Mouse (Mus musculus) heart, embryonic 13.5 days (tissue): Measurements from ENCODE around the gene Gm9844. TPM values are rescaled to one million over a fixed set of nuclear protein-coding genes. Genes with fewer than 3 reads are reported as not detected.
A peak's percentile ranks its signal among the peaks of the same experiment; 100 is the strongest.

Experiments used
- ATAC-seq: fragments of 200-750 bp; cut with Nextera tagmentation; 2 replicates; pipeline ENCODE4 v1.8.0; 2017; ENCODE audit warnings: moderate TSS enrichment; ENCODE audit not compliant: insufficient number of reproducible peaks, low FRiP score, low TSS enrichment; ENCODE audit errors: extremely low read depth
- H3K27ac ChIP-seq: fragments of 300-500 bp; sonication (generic); replicated peaks from 2 replicates; pipeline ENCODE4 v1.5.1; 2015; ENCODE audit warnings: moderate library complexity, mild to moderate bottlenecking, inconsistent platforms
- H3K27me3 ChIP-seq: fragments of 300-500 bp; sonication (generic); replicated peaks from 2 replicates; pipeline ENCODE4 v1.6.1; 2015; ENCODE audit warnings: mild to moderate bottlenecking, inconsistent platforms
- H3K36me3 ChIP-seq: fragments of 300-500 bp; sonication (generic); 2 replicates; pipeline ENCODE4 v1.6.1; 2015; ENCODE audit warnings: mild to moderate bottlenecking, inconsistent platforms
- H3K4me1 ChIP-seq: fragments of 300-500 bp; sonication (generic); 2 replicates; pipeline ENCODE4 v1.6.1; 2015; ENCODE audit warnings: inconsistent platforms
- H3K4me2 ChIP-seq: fragments of 300-500 bp; sonication (generic); 2 replicates; pipeline ENCODE4 v1.6.1; 2015; ENCODE audit warnings: inconsistent platforms, mild to moderate bottlenecking, moderate library complexity
- H3K4me3 ChIP-seq: fragments of 300-500 bp; sonication (generic); 2 replicates; pipeline ENCODE4 v1.5.1; 2015; ENCODE audit warnings: moderate library complexity, mild to moderate bottlenecking, inconsistent platforms
- H3K9ac ChIP-seq: fragments of 300-500 bp; sonication (generic); 2 replicates; pipeline ENCODE4 v1.6.1; 2015; ENCODE audit warnings: inconsistent platforms, mild to moderate bottlenecking, moderate library complexity
- H3K9me3 ChIP-seq: fragments of 300-500 bp; sonication (generic); 2 replicates; pipeline ENCODE4 v1.6.1; 2016; ENCODE audit warnings: inconsistent platforms
- WGBS: fragments of 180-500 bp; shearing (Covaris S2); methylation state at CpG from one replicate; pipeline ENCODE4 v1.1.7; 2015; ENCODE audit warnings: mixed read lengths; 5-methylcytosine and 5-hydroxymethylcytosine counted together
- polyA plus RNA-seq: library from polyadenylated mRNA; unstranded; fragments of >200 nt; fragmentation: Nextera tagmentation; extraction: Ambion mirVana; gene quantifications from 2 replicates; pipeline ENCODE4 v1.2.1, GENCODE M21; 2015

Gm9844 gene
- polyA plus RNA-seq, 1 experiment from 2014 or later = 10.6 TPM

- ATAC-seq = no peak
- peak overlapping the region; percentile 92 for H3K27ac ChIP-seq
- 33% methylated on average over 2 of the region's 2 CpGs for WGBS
- H3K9me3 ChIP-seq = no peaks in the 10 kb centered on the region
- H3K9ac ChIP-seq = peak overlapping the region; percentile 93
- H3K4me2 ChIP-seq = peak overlapping the region; percentile 81
- peaks cover 42% of the 10 kb centered on the region for H3K4me1 ChIP-seq
- peaks cover under 1% of the 10 kb centered on the region; the same call in 1 of the 2 replicates for H3K36me3 ChIP-seq
- no peaks in the 10 kb centered on the region for H3K27me3 ChIP-seq
- H3K4me3 ChIP-seq = peak overlapping the region; percentile 84
Observed at GRCm38 (mm10) chr7:24902264-24902629, 40.2 kb downstream of the Gm9844 start.

GRCm38 (mm10) chr7:24902630-24903443, 40.8 kb downstream of the Gm9844 start, which contains the start of gene Arhgef1:
Gene Arhgef1, plus strand, starts transcription at chr7:24902912.
- Histone ChIP-seq H3K4me2 (peak within 1 kb of the TSS; percentile 81), H3K27ac (peak within 1 kb of the TSS; percentile 92), H3K9ac (peak within 1 kb of the TSS; percentile 93), H3K4me3 (peak within 1 kb of the TSS; percentile 84), H3K9me3 (no peaks in the 10 kb centered on the region), H3K4me1 (peaks cover 47% of the 10 kb centered on the region), H3K27me3 (no peaks in the 10 kb centered on the region), H3K36me3 (peaks cover 6% of the 10 kb centered on the region)
- ATAC-seq = peak; percentile 32; the same call in 1 of the 2 replicates
- WGBS = 6% methylated on average over 59 of the region's 68 CpGs

- no peaks in the 10 kb centered on the region for H3K9me3 ChIP-seq
- WGBS = 23% methylated on average over 10 of the region's 10 CpGs
- H3K9ac ChIP-seq = peak overlapping the region; percentile 93
- peak overlapping the region; percentile 92 for H3K27ac ChIP-seq
- peaks cover 47% of the 10 kb centered on the region for H3K4me1 ChIP-seq
- peaks cover 12% of the 10 kb centered on the region for H3K36me3 ChIP-seq
- no peaks in the 10 kb centered on the region for H3K27me3 ChIP-seq
- H3K4me2 ChIP-seq = peak overlapping the region; percentile 81
- no peak for ATAC-seq
- peak overlapping the region; percentile 84 for H3K4me3 ChIP-seq
Observed at GRCm38 (mm10) chr7:24903444-24903825, 41.4 kb downstream of the Gm9844 start.

- ATAC-seq = peak; percentile 96
- Histone ChIP-seq H3K36me3 (peaks cover 18% of the 10 kb centered on the region), H3K9me3 (no peaks in the 10 kb centered on the region), H3K4me2 (peak overlapping the region; percentile 81), H3K4me3 (peak overlapping the region; percentile 84), H3K27ac (peak overlapping the region; percentile 92), H3K27me3 (no peaks in the 10 kb centered on the region), H3K9ac (peak overlapping the region; percentile 93), H3K4me1 (peaks cover 47% of the 10 kb centered on the region)
- under 1% methylated on average over 30 of the region's 30 CpGs for WGBS
Observed at GRCm38 (mm10) chr7:24904070-24904483, 42.1 kb downstream of the Gm9844 start.

GRCm38 (mm10) chr7:24904936-24905335, 42.9 kb downstream of the Gm9844 start:
- H3K4me3 ChIP-seq = peak overlapping the region; percentile 84
- peak overlapping the region; percentile 90 for H3K9ac ChIP-seq
- no peaks in the 10 kb centered on the region for H3K27me3 ChIP-seq
- H3K9me3 ChIP-seq = no peaks in the 10 kb centered on the region
- ATAC-seq = no peak
- peak overlapping the region; percentile 81 for H3K4me2 ChIP-seq
- peak overlapping the region; percentile 74; the same call in 1 of the 2 replicates for H3K27ac ChIP-seq
- peaks cover 26% of the 10 kb centered on the region for H3K36me3 ChIP-seq
- peaks cover 47% of the 10 kb centered on the region for H3K4me1 ChIP-seq
- WGBS = 11% methylated on average over 3 of the region's 3 CpGs

- Histone ChIP-seq H3K27ac (no peak overlapping the region), H3K4me2 (peak overlapping the region; percentile 30), H3K36me3 (peaks cover 41% of the 10 kb centered on the region), H3K4me1 (peaks cover 47% of the 10 kb centered on the region), H3K9ac (peak overlapping the region; percentile 33), H3K27me3 (no peaks in the 10 kb centered on the region), H3K9me3 (no peaks in the 10 kb centered on the region), H3K4me3 (no peak overlapping the region)
- 18% methylated on average over 6 of the region's 6 CpGs for WGBS
- no peak for ATAC-seq
Observed at GRCm38 (mm10) chr7:24906551-24906950, 44.5 kb downstream of the Gm9844 start.

GRCm38 (mm10) chr7:24907211-24907748, 45.3 kb downstream of the Gm9844 start:
- 0 out of 2 replicates have a peak overlapping the region, but pooled peaks have one; percentile 15 for H3K27ac ChIP-seq
- no peak overlapping the region for H3K4me3 ChIP-seq
- H3K4me1 ChIP-seq = peaks cover 40% of the 10 kb centered on the region
- peak overlapping the region; percentile 30 for H3K4me2 ChIP-seq
- H3K9ac ChIP-seq = peak overlapping the region; percentile 33
- peaks cover 48% of the 10 kb centered on the region for H3K36me3 ChIP-seq
- no peaks in the 10 kb centered on the region for H3K27me3 ChIP-seq
- ATAC-seq = no peak
- 30% methylated on average over 13 of the region's 13 CpGs for whole genome bisulfite sequencing
- H3K9me3 ChIP-seq = no peaks in the 10 kb centered on the region

Other genes with a start within 250 kb of the Gm9844 start
- gene Lypd3, start 225.7 kb upstream of the Gm9844 start, polyA plus RNA-seq = 0.09 and 0.20 TPM in 2 replicates
- gene Tex101, start 185.5 kb upstream of the Gm9844 start, polyA plus RNA-seq = not detected in 2 replicates
- not detected in 2 replicates for gene BC049730, start 153.0 kb upstream of the Gm9844 start, polyA plus RNA-seq
- gene Gm4763, start 135.3 kb upstream of the Gm9844 start, polyA plus RNA-seq = not detected in 2 replicates
- gene Cd177, start 101.9 kb upstream of the Gm9844 start, polyA plus RNA-seq = 0.16 TPM in 1 of 2 replicates, not detected in the other
- not detected in 2 replicates for gene Ceacam10, start 85.0 kb upstream of the Gm9844 start, polyA plus RNA-seq
- gene Lypd4, start 7.7 kb downstream of the Gm9844 start, polyA plus RNA-seq = not detected in 2 replicates
- gene Dmrtc2, start 7.8 kb downstream of the Gm9844 start, polyA plus RNA-seq = 0.08 TPM in 1 of 2 replicates, not detected in the other
- gene Rps19, start 22.2 kb downstream of the Gm9844 start, polyA plus RNA-seq = 1,220 and 1,401 TPM in 2 replicates
- gene Cd79a, start 35.2 kb downstream of the Gm9844 start, polyA plus RNA-seq = 0.25 and 0.39 TPM in 2 replicates
- 59.0 and 64.0 TPM in 2 replicates for gene Arhgef1, start 40.7 kb downstream of the Gm9844 start, polyA plus RNA-seq
- gene Gm4881, start 82.3 kb downstream of the Gm9844 start, polyA plus RNA-seq = not detected in 2 replicates
- 185 and 197 TPM in 2 replicates for gene Rabac1, start 110.5 kb downstream of the Gm9844 start, polyA plus RNA-seq
- gene Atp1a3, start 143.7 kb downstream of the Gm9844 start, polyA plus RNA-seq = 1.4 and 1.6 TPM in 2 replicates
- 4.1 and 4.6 TPM in 2 replicates for gene Grik5, start 210.1 kb downstream of the Gm9844 start, polyA plus RNA-seq
- gene Zfp574, start 210.4 kb downstream of the Gm9844 start, polyA plus RNA-seq = 19.3 and 20.1 TPM in 2 replicates